Mouse (Mus musculus) left cerebral cortex, adult 11 months (tissue): ENCODE measurements around the gene Ero1l.
A peak's percentile ranks its signal among the peaks of the same experiment; 100 is the strongest.

Experiments used
- DNase-seq: peaks from one replicate; pipeline ENCODE4 v3.0.0; 2022; ENCODE audit warnings: low spot score

Ero1l gene

GRCm38 (mm10) chr14:45318426-45319236 lies at the start of gene Ero1l:
Gene Ero1l, minus strand, starts transcription at chr14:45318771.
- DNase-seq: peak; percentile 75

- DNase-seq: no peak
Observed at GRCm38 (mm10) chr14:45365196-45365587, 46.6 kb upstream of the Ero1l start.

- DNase-seq: no peak
Observed at GRCm38 (mm10) chr14:45364211-45365195, 45.9 kb upstream of the Ero1l start.

GRCm38 (mm10) chr14:45350931-45351859 lies 32.6 kb upstream of the Ero1l start, which contains the start of gene Styx:
Gene Styx, plus strand, starts transcription at chr14:45351093.
- DNase-seq: peak; percentile 86

- peak; percentile 92 for DNase-seq
Observed at GRCm38 (mm10) chr14:45329589-45330181, 11.1 kb upstream of the Ero1l start, which contains the start of gene Psmc6. Gene Psmc6, plus strand, starts transcription at chr14:45329788.

- no peak for DNase-seq
Observed at GRCm38 (mm10) chr14:45329018-45329588, 10.5 kb upstream of the Ero1l start.

- no peak for DNase-seq
Observed at GRCm38 (mm10) chr14:45328072-45328713, 9.6 kb upstream of the Ero1l start.

GRCm38 (mm10) chr14:45325471-45325870 lies 6.9 kb upstream of the Ero1l start:
- DNase-seq: no peak

- no peak for DNase-seq
Observed at GRCm38 (mm10) chr14:45323320-45323719, 4.7 kb upstream of the Ero1l start.

- DNase-seq: no peak
Observed at GRCm38 (mm10) chr14:45322450-45322849, 3.9 kb upstream of the Ero1l start.

- DNase-seq: no peak
Observed at GRCm38 (mm10) chr14:45321622-45322021, 3.1 kb upstream of the Ero1l start.

- no peak for DNase-seq
Observed at GRCm38 (mm10) chr14:45321067-45321466, 2.5 kb upstream of the Ero1l start.

GRCm38 (mm10) chr14:45320111-45320510 lies 1.5 kb upstream of the Ero1l start:
- no peak for DNase-seq

- no peak for DNase-seq
Observed at GRCm38 (mm10) chr14:45319237-45319610, 653 bp upstream of the Ero1l start.

GRCm38 (mm10) chr14:45317921-45318411 lies 605 bp downstream of the Ero1l start:
- no peak for DNase-seq

- no peak for DNase-seq
Observed at GRCm38 (mm10) chr14:45316927-45317326, 1.6 kb downstream of the Ero1l start.

GRCm38 (mm10) chr14:45310101-45310500 lies 8.5 kb downstream of the Ero1l start:
- DNase-seq: no peak

GRCm38 (mm10) chr14:45309646-45310045 lies 8.9 kb downstream of the Ero1l start:
- no peak for DNase-seq

GRCm38 (mm10) chr14:45307630-45308328 lies 10.8 kb downstream of the Ero1l start:
- DNase-seq: no peak
